Mouse (Mus musculus) small intestine, adult 2 months (tissue): ENCODE measurements around the gene Hsd3b7.

Experiments used
- CTCF ChIP-seq: fragments of 200-500 bp; IDR thresholded peaks from 2 replicates; pipeline ENCODE4 v1.5.1; 2012; ENCODE audit warnings: low read depth, mild to moderate bottlenecking, control low read depth, inconsistent platforms, low read length, moderate library complexity, mixed read lengths; ENCODE audit not compliant: insufficient replicate concordance, insufficient read length; ENCODE audit errors: extremely low read depth
- POLR2A ChIP-seq: fragments of 200-500 bp; IDR thresholded peaks from 2 replicates; pipeline ENCODE4 v1.6.1; 2012; ENCODE audit warnings: low read depth, mild to moderate bottlenecking, control low read depth, inconsistent platforms, low read length, moderate library complexity

- TF ChIP-seq CTCF, result no peak
- no peak for TF ChIP-seq POLR2A
These were observed 28.3 kb upstream of the Hsd3b7 start for GRCm38 (mm10) chr7:127772080-127772479.
